Mouse (Mus musculus) liver, adult 2 months (tissue): ENCODE data around the gene Aifm3.

Experiments used
- CTCF ChIP-seq: fragments of 200-500 bp; IDR thresholded peaks from 2 replicates; pipeline ENCODE4 v1.5.1; 2011; ENCODE audit warnings: low read depth, low read length, control low read depth
- POLR2A ChIP-seq: fragments of 200-500 bp; IDR thresholded peaks from 2 replicates; pipeline ENCODE4 v1.6.1; 2011; ENCODE audit warnings: low read length, control low read depth; ENCODE audit not compliant: insufficient read depth; ENCODE audit errors: extremely low read depth

DNA sequence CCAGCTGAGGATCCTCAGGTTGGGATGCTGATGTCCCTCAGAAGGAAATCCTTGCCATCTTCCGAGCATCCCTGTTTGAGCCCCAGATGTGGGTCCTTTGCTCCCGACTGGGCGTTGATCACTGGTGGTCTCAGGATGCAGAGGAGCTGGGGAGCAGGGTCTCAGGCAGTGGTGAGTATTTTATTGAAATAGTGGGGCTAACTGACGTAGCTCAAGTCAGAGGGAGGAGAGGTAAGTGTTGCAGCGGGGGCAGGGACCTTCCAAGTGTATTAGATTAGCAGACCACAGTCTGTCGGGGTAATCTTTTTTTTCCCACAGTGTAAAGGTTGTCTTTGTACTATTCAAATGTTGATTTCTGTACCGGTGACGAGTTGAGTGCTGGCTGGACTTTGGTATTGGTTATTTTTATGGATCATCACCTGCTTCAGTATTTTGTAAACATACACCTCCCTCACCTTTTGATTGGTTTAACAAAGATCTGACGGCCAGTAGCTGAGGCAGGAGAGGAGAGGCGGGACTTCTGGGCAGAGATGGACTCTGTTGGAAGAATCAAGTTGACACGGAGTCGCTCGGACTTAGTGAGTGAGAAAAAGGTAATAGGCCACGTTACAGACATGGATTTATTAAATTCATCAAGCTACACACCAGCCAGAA is 43.4 kb downstream of the Aifm3 start:
- TF ChIP-seq CTCF (no peak), POLR2A (no peak)
